Mouse (Mus musculus) heart, adult 2 months (tissue): ENCODE measurements around the gene Neil1. TPM values are rescaled to one million over a fixed set of nuclear protein-coding genes. Genes with fewer than 3 reads are reported as not detected.

Experiments
- DNase-seq, 2 experiments: peaks; one replicate each; pipeline ENCODE4 v3.0.0; 2021
- H3K27ac ChIP-seq: fragments of 200-600 bp; 2 replicates; pipeline ENCODE4 v1.8.1; 2022
- H3K27me3 ChIP-seq: fragments of 200-500 bp; 2 replicates; pipeline ENCODE4 v1.6.1; 2012; ENCODE audit warnings: mild to moderate bottlenecking, low read length, inconsistent platforms, mixed read lengths; ENCODE audit not compliant: control insufficient read depth, insufficient read depth
- H3K36me3 ChIP-seq: fragments of 200-500 bp; 2 replicates; pipeline ENCODE4 v1.6.1; 2012; ENCODE audit warnings: low read length, inconsistent platforms; ENCODE audit not compliant: control insufficient read depth, insufficient read depth
- H3K4me1 ChIP-seq: fragments of 200-500 bp; 2 replicates; pipeline ENCODE4 v1.6.1; 2011; ENCODE audit warnings: low read length; ENCODE audit not compliant: control insufficient read depth, insufficient read depth
- H3K4me3 ChIP-seq: fragments of 200-600 bp; 2 replicates; pipeline ENCODE4 v1.8.1; 2022
- H3K79me2 ChIP-seq: fragments of 200-500 bp; replicated peaks from 2 replicates; pipeline ENCODE4 v1.6.1; 2012; ENCODE audit warnings: mild to moderate bottlenecking, inconsistent platforms, low read length, moderate library complexity, mixed read lengths; ENCODE audit not compliant: control insufficient read depth, insufficient read depth
- H3K9ac ChIP-seq: fragments of 200-500 bp; 2 replicates; pipeline ENCODE4 v1.6.1; 2012; ENCODE audit warnings: low read depth, mild to moderate bottlenecking, control low read depth, inconsistent platforms, low read length, mixed read lengths
- CTCF ChIP-seq: fragments of 200-600 bp; IDR thresholded peaks from 2 replicates; pipeline ENCODE4 v1.8.1; 2022; ENCODE audit warnings: antibody characterized with exemption, mild to moderate bottlenecking, moderate library complexity
- EP300 ChIP-seq: fragments of 200-500 bp; IDR thresholded peaks from 2 replicates; pipeline ENCODE4 v1.6.1; 2011; ENCODE audit warnings: low read depth, low read length, control low read depth; ENCODE audit not compliant: insufficient read depth
- POLR2A ChIP-seq: fragments of 200-500 bp; IDR thresholded peaks from 2 replicates; pipeline ENCODE4 v1.6.1; 2011; ENCODE audit warnings: mild to moderate bottlenecking, low read depth, low read length, control low read depth; ENCODE audit not compliant: insufficient read depth
- WGBS: fragments of 180-500 bp; shearing (Covaris S2); methylation state at CpG from one replicate; pipeline ENCODE4 v1.1.7; 2018; 5-methylcytosine and 5-hydroxymethylcytosine counted together
- intact Hi-C: fragments of 180-260 bp; cut with DNase I; formaldehyde crosslinking; loops from one replicate; pipeline ENCODE4 v1.15.1; 2025
- long read RNA-seq: library from polyadenylated mRNA; stranded (forward); transcript quantifications from one replicate; pipeline ENCODE4 v2.0.0, GENCODE M21; 2021
- polyA plus RNA-seq: library from polyadenylated mRNA; depleted of rRNA; stranded (reverse); fragments of >200 nt; gene quantifications from 2 replicates; pipeline ENCODE4 v1.2.3, GENCODE M21; 2012; rRNA removed
- total RNA-seq, 2 experiments: library from RNA; stranded (reverse); gene quantifications; 2 replicates each; pipeline ENCODE4 v1.2.3; 2021

The Neil1 gene
- 1 to 10 TPM; 5.4 to 5.9 TPM for total RNA-seq
- 8.0 and 8.2 TPM in 2 replicates for polyA plus RNA-seq
- long read RNA-seq, transcript Neil1-203 (10 exons, 1,693 nt) = major isoform, 5 of 9 reads
- long read RNA-seq, partial matches to known transcripts = 0 of 9 reads
- long read RNA-seq, other reads (novel, unspliced or antisense) = 3 of 9 reads

DNA sequence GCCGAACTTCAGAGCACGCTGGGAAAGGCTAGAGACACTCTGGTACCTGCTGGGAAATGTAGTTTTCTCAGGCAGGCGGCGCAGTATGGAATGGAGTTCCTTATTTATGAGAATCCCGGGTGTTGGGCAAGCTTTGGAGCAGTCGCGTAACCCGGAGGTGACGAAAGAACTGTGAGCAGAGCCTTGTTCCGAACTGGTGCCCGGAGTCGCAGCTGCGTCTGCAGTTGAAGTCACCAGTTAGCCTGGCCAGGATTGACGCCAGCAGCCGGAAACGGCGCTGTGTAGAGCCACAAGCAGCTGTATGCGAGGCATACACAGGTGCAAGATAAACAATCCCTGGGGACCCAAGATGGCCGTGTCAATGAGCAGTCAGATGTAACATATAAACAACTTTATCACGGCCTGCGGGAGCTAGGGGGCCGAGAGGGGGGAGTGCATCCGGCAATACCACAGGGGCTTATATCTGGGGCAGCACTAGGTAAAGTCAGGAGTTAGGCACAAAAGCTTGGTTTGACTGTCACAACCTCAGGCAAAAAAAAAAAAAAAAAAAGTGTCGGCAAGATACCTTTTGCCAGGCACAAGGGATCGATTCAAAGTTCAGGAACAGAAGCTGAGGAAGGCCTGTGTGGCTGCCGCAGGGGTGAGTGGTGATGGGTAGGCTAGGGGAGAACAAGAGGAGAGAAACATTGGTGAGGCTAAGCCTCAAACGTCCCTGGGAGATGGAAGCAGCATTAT is at the start of gene Neil1:
Neil1 (minus strand) TSS at position 162 of the 735 bp plus-strand sequence.
- TF ChIP-seq CTCF = peak; percentile 40
- TF ChIP-seq POLR2A = peak; percentile 88
- peak; percentile 78; the same call in 1 of the 2 replicates for TF ChIP-seq EP300
- H3K9ac ChIP-seq = peak within 1 kb of the TSS; percentile 64
- H3K4me3 ChIP-seq = peak within 1 kb of the TSS; percentile 62
- peak within 1 kb of the TSS; percentile 85 for H3K27ac ChIP-seq
- peak; percentile 87 to 92 for DNase-seq
- no peaks in the 10 kb centered on the region for H3K79me2 ChIP-seq
- intact Hi-C loops = loop anchor here (2.0 to 5.0 kb wide), 2 partner anchors 294 to 614 kb away; partner anchors contain the start of gene Ppcdc
- H3K36me3 ChIP-seq = no peaks in the 10 kb centered on the region
- H3K27me3 ChIP-seq = no peaks in the 10 kb centered on the region
- peaks cover 2% of the 10 kb centered on the region; the same call in 1 of the 2 replicates for H3K4me1 ChIP-seq
- WGBS = 2% methylated on average over 27 of the region's 27 CpGs

DNA sequence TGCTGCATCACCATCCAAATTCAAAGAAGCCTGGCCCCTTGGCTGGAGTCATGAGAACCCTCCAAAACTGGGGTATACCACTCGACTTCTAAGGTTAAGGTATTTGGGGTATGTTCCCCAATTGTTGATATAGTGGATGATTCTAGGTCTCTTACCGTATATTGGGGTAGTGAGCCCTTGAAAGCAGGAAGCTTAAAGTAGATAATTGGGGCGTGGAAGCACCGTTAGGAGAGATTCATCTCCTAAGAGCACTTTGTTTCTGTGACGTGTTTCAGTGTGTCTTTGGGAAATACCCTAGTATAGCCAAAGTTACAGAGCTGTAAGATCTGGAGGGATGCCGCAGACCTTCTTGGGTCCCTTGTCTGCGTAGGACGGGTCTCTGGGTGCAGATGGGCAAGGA is 49.3 kb upstream of the Neil1 start:
- Histone ChIP-seq H3K9ac (no peak overlapping the region), H3K4me1 (no peaks in the 10 kb centered on the region), H3K79me2 (no peaks in the 10 kb centered on the region), H3K36me3 (no peaks in the 10 kb centered on the region), H3K27me3 (no peaks in the 10 kb centered on the region), H3K4me3 (no peak overlapping the region), H3K27ac (no peak overlapping the region)
- TF ChIP-seq CTCF = no peak
- no peak for TF ChIP-seq EP300
- TF ChIP-seq POLR2A = no peak
- no peak for DNase-seq
- intact Hi-C loops = no loop called here
- WGBS = 62% methylated on average over 8 of the region's 8 CpGs

DNA sequence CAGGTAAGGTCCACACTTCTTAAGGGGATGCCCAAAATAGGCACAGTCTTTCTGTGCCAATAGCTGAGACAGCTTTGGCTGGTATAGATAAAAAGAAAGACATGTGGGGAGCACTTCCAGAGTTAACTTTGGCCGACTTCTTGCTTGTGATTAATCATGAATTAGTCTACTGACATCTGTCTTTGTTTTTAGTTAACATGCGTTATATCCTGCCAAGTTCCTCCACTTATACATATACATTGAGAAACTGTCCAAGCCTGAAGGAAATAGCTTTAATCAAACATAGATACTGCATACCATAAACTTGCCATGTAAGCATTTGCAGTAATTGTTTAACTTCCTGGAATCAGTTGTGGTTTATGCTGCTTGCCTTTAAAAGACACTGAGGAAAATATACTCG is 48.6 kb upstream of the Neil1 start:
- no peak overlapping the region for H3K4me3 ChIP-seq
- no peaks in the 10 kb centered on the region for H3K4me1 ChIP-seq
- 42% methylated on average over 3 of the region's 3 CpGs for WGBS
- H3K36me3 ChIP-seq = no peaks in the 10 kb centered on the region
- intact Hi-C loops = no loop called here
- DNase-seq = no peak
- H3K27ac ChIP-seq = no peak overlapping the region
- TF ChIP-seq POLR2A (no peak), CTCF (no peak), EP300 (no peak)
- H3K27me3 ChIP-seq = no peaks in the 10 kb centered on the region
- no peak overlapping the region for H3K9ac ChIP-seq
- H3K79me2 ChIP-seq = no peaks in the 10 kb centered on the region

DNA sequence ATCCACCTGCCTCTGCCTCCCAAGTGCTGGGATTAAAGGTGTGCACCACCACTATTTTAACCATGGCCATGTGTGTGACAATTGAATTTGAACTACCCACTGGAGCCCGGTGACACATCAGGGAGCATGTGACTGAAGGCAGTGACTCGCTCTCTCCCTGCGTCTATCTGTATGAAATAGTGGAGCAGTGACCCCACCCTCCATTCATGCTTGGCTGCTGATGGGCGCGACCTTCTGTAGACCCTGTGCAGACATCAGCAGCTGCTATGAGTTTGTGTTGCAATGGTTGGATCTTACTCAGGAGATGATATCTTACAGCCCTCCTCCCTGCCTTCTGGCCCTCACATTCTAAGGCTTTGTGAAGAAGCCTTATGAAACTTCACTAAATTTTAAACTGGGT is 20.3 kb upstream of the Neil1 start:
- DNase-seq = no peak
- Histone ChIP-seq H3K36me3 (no peaks in the 10 kb centered on the region), H3K79me2 (no peaks in the 10 kb centered on the region), H3K27me3 (no peaks in the 10 kb centered on the region), H3K9ac (no peak overlapping the region), H3K27ac (no peak overlapping the region), H3K4me3 (no peak overlapping the region), H3K4me1 (no peaks in the 10 kb centered on the region)
- TF ChIP-seq CTCF (no peak), EP300 (no peak), POLR2A (no peak)
- WGBS = 65% methylated on average over 5 of the region's 5 CpGs
- intact Hi-C loops = no loop called here

DNA sequence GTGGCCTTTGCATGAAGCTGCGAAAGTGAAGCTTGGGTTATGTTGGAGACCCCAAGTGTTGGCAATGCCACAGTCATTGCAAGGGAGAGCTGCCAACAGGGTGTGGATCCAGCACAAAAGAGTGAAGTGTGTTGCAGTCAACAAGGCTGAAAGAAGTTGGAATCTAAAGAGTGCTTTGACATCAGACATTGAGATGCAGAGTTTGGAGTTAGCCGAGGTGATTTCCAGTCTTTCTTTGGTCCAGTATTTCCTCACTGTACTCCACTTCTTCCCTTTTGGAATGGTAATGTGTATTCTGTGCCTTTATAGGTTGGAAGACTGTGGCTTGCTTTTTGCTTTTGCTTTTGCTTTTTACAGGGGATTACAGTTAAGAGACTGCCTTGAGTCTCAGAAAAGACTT is 18.1 kb upstream of the Neil1 start:
- WGBS = 76% methylated on average over 2 of the region's 2 CpGs

DNA sequence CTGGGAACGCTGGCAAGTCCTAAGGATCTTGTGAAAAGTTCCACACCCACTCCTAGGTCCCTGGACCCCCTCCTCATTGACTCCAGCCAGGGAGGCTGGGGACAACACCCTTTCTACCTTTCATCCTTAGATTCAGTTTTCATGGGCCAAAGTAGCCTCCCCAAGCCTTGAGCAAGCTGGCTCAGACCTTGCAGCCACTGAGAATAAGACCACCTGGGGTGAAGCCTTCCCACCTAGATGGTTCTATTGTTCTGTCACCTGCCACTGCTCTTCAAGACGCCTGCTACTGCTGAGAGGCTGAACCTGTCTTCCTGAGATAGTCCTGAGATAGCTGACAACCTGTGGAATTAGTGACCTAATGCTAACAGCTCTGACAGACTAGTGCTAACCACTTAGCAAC is 15.0 kb upstream of the Neil1 start:
- intact Hi-C loops = no loop called here
- Histone ChIP-seq H3K9ac (no peak overlapping the region), H3K27me3 (no peaks in the 10 kb centered on the region), H3K79me2 (no peaks in the 10 kb centered on the region), H3K27ac (no peak overlapping the region), H3K4me1 (no peaks in the 10 kb centered on the region), H3K36me3 (no peaks in the 10 kb centered on the region), H3K4me3 (no peak overlapping the region)
- 30% methylated on average over 2 of the region's 2 CpGs for WGBS
- DNase-seq = no peak
- TF ChIP-seq POLR2A = no peak
- no peak for TF ChIP-seq EP300
- no peak for TF ChIP-seq CTCF

More for the DNA sequence above, 18.1 kb upstream of the Neil1 start:
- TF ChIP-seq CTCF (no peak), POLR2A (no peak), EP300 (no peak)
- Histone ChIP-seq H3K79me2 (no peaks in the 10 kb centered on the region), H3K4me3 (no peak overlapping the region), H3K4me1 (no peaks in the 10 kb centered on the region), H3K27me3 (no peaks in the 10 kb centered on the region), H3K27ac (no peak overlapping the region), H3K36me3 (no peaks in the 10 kb centered on the region), H3K9ac (no peak overlapping the region)
- intact Hi-C loops = no loop called here
- DNase-seq = no peak
